Mouse (Mus musculus): ENCODE data around the gene Gapvd1. TPM values are rescaled to one million over a fixed set of nuclear protein-coding genes. Genes with fewer than 3 reads are reported as not detected.

Gapvd1 gene
- total and polyA plus RNA-seq, 3 experiments, result 62.4 to 174 (median 96.7) TPM

DNA sequence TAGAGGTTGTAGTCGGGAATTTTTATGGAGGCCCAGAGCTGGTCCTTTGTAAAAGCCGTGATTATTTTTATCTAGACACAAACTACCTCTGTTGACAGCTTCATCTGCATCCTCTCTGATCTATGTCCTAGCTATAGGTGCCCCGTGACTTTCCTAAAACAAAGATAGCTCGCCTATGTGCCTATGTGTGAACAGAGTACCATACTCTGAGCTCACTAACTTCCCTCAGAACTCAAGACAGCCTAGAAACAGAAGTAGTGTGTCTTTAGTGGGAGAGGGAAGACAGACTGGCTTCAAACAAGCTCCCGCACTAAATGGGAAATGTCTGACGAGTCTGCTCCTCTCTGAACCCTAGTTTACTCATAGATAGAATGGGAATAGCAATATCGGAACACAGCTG is 45.3 kb upstream of the Gapvd1 start:
- H3K79me2 ChIP-seq (ENCODE audit: control insufficient read depth, insufficient read depth, low read length, poor library complexity), result peaks cover 29% of the 10 kb centered on the region
- H3K27me3 ChIP-seq (ENCODE audit: control insufficient read depth in 1 of 2, insufficient read depth in 2 of 2, low read length in 2 of 2), result no peaks in the 10 kb centered on the region
- H3K4me1 ChIP-seq (ENCODE audit: control insufficient read depth in 1 of 2, insufficient read depth in 2 of 2, low read length in 2 of 2), result peaks cover 10 to 36% of the 10 kb centered on the region in 2 experiments
- peak overlapping the region; percentile 76 for H3K9ac ChIP-seq (ENCODE audit: control insufficient read depth, low read depth, low read length, poor library complexity, severe bottlenecking)
- TF ChIP-seq CHD1 (IDR thresholded peaks at IDR 0.05; ENCODE audit: low read depth, low read length), result no peak
- TF ChIP-seq GABPA (IDR thresholded peaks at IDR 0.05; ENCODE audit: low read depth, low read length), result no peak
- no peak for TF ChIP-seq ZC3H11A (IDR thresholded peaks at IDR 0.05; ENCODE audit: low read depth, low read length)
- TF ChIP-seq NRF1 (IDR thresholded peaks at IDR 0.05; ENCODE audit: insufficient read depth, low read depth, low read length, poor library complexity, severe bottlenecking), result no peak
- TF ChIP-seq GATA1 (IDR thresholded peaks at IDR 0.05; ENCODE audit: low read depth, low read length), result no peak
- no peak for TF ChIP-seq HCFC1 (IDR thresholded peaks at IDR 0.05; ENCODE audit: low read depth, low read length)
- TF ChIP-seq POLR2A (IDR thresholded peaks at IDR 0.05; ENCODE audit: control insufficient read depth in 1 of 2, insufficient read depth in 1 of 2, low read depth in 1 of 2, low read length in 2 of 2, poor library complexity in 1 of 2), result no peak
- H3K9me3 ChIP-seq (replicated peaks; ENCODE audit: insufficient read depth, low read length), result no peaks in the 10 kb centered on the region
- peak; percentile 61 for DNase-seq (ENCODE audit: low read depth, low spot score)
- peak overlapping the region; percentile 90 for H3K27ac ChIP-seq (ENCODE audit: control insufficient read depth, low read depth, low read length)
- peak overlapping the region; percentile 91 to 95 for H3K4me3 ChIP-seq (ENCODE audit: control insufficient read depth in 1 of 2, insufficient read depth in 1 of 2, low read depth in 2 of 2, low read length in 2 of 2)
- peaks cover 0 to 40% of the 10 kb centered on the region in 2 experiments; a peak in 2 of 4 replicates for H3K36me3 ChIP-seq (ENCODE audit: control insufficient read depth in 1 of 2, insufficient read depth in 2 of 2, low read length in 2 of 2)

GRCm38 (mm10) chr2:34799357-34800256 is 44.6 kb upstream of the Gapvd1 start, which contains the start of gene Rabepk:
TSS of gene Rabepk (minus strand) at chr2:34799912.
- Histone ChIP-seq H3K4me1 (ENCODE audit: control insufficient read depth in 1 of 2, insufficient read depth in 2 of 2, low read length in 2 of 2) (peaks cover 9 to 39% of the 10 kb centered on the region in 2 experiments), H3K9me3 (replicated peaks; ENCODE audit: insufficient read depth, low read length) (no peaks in the 10 kb centered on the region), H3K4me3 (ENCODE audit: control insufficient read depth in 1 of 2, insufficient read depth in 1 of 2, low read depth in 2 of 2, low read length in 2 of 2) (peak within 1 kb of the TSS; percentile 91 to 95), H3K9ac (ENCODE audit: control insufficient read depth, low read depth, low read length, poor library complexity, severe bottlenecking) (peak within 1 kb of the TSS; percentile 87), H3K79me2 (ENCODE audit: control insufficient read depth, insufficient read depth, low read length, poor library complexity) (peaks cover 26% of the 10 kb centered on the region), H3K27ac (ENCODE audit: control insufficient read depth, low read depth, low read length) (peak within 1 kb of the TSS; percentile 90), H3K36me3 (ENCODE audit: control insufficient read depth in 1 of 2, insufficient read depth in 2 of 2, low read length in 2 of 2) (peaks cover 0 to 40% of the 10 kb centered on the region in 2 experiments; a peak in 2 of 4 replicates), H3K27me3 (ENCODE audit: control insufficient read depth in 1 of 2, insufficient read depth in 2 of 2, low read length in 2 of 2) (no peaks in the 10 kb centered on the region)
- TF ChIP-seq E2F4 (IDR thresholded peaks at IDR 0.05; ENCODE audit: borderline replicate concordance, low read depth, low read length) (0 out of 2 replicates have a peak, but pooled peaks have one; percentile 27), NELFE (IDR thresholded peaks at IDR 0.05; ENCODE audit: low read depth, low read length) (peak; percentile 70), GABPA (IDR thresholded peaks at IDR 0.05; ENCODE audit: low read depth, low read length) (no peak), EP300 (IDR thresholded peaks at IDR 0.05; ENCODE audit: low read depth in 1 of 2, low read length in 2 of 2) (peak; percentile 37 to 66; a peak in 3 of 4 replicates), ELF1 (IDR thresholded peaks at IDR 0.05; ENCODE audit: low read depth, low read length) (peak; percentile 95), RCOR1 (IDR thresholded peaks at IDR 0.05; ENCODE audit: low read depth, low read length) (peak; percentile 48; the same call in 1 of the 2 replicates), BHLHE40 (IDR thresholded peaks at IDR 0.05; ENCODE audit: borderline replicate concordance, low read depth, low read length) (peak; percentile 95), ZMIZ1 (IDR thresholded peaks at IDR 0.05; ENCODE audit: low read depth, low read length) (0 out of 2 replicates have a peak, but pooled peaks have one; percentile 66), MXI1 (IDR thresholded peaks at IDR 0.05; ENCODE audit: low read depth, low read length) (peak; percentile 61), MYB (IDR thresholded peaks at IDR 0.05; ENCODE audit: low read depth, low read length) (no peak), TAL1 (IDR thresholded peaks at IDR 0.05; ENCODE audit: low read length) (peak; percentile 66), SIN3A (IDR thresholded peaks at IDR 0.05; ENCODE audit: low read length) (peak; percentile 84), ETS1 (IDR thresholded peaks at IDR 0.05; ENCODE audit: low read depth, low read length) (peak; percentile 18; the same call in 1 of the 2 replicates), MYC (IDR thresholded peaks at IDR 0.05; ENCODE audit: low read depth, low read length) (peak; percentile 43), UBTF (IDR thresholded peaks at IDR 0.05; ENCODE audit: borderline replicate concordance, insufficient read depth, low read depth, low read length) (no peak), NRF1 (IDR thresholded peaks at IDR 0.05; ENCODE audit: insufficient read depth, low read depth, low read length, poor library complexity, severe bottlenecking) (no peak), TCF12 (IDR thresholded peaks at IDR 0.05; ENCODE audit: low read depth, low read length) (no peak; the same call in none of the 2 replicates), POLR2A (IDR thresholded peaks at IDR 0.05; ENCODE audit: control insufficient read depth in 1 of 2, insufficient read depth in 1 of 2, low read depth in 1 of 2, low read length in 2 of 2, poor library complexity in 1 of 2) (peak; percentile 30 to 85; a peak in 3 of 4 replicates), POLR2AphosphoS2 (IDR thresholded peaks at IDR 0.05; ENCODE audit: low read length) (peak; percentile 53; the same call in 1 of the 2 replicates), HCFC1 (IDR thresholded peaks at IDR 0.05; ENCODE audit: low read depth, low read length) (peak; percentile 76)
- peak; percentile 95 for DNase-seq (ENCODE audit: low read depth, low spot score)

Measured in MEL (cell line).